Mouse (Mus musculus): Measurements from ENCODE around the gene Pde4a.

DNA sequence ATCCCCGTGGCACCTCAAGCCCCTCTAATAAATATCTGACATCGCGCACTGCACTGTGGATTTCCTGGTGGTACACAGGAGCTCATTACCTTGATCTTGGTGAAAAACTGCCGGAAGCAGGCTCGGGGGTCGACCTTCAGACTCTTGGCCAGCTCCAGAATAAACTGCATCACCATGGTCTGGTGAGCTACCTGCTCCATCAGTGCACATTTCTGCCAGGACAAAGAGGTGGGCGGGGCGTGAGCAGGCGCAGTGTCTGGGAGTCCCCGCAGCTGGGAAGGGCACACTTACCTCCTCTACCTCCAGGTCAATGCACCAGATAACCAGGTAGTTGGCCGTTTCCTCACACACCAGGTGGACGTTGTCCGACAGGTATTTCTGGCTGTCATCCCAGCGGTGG lies 23.6 kb upstream of the Pde4a start:
- TF ChIP-seq POLR2A (IDR thresholded peaks at IDR 0.05; ENCODE audit: extremely low read depth, insufficient read depth, low read length) (no peak), CTCF (IDR thresholded peaks at IDR 0.05; ENCODE audit: extremely low read depth, insufficient read depth, low read length) (no peak)
